In the genomic region with DNA sequence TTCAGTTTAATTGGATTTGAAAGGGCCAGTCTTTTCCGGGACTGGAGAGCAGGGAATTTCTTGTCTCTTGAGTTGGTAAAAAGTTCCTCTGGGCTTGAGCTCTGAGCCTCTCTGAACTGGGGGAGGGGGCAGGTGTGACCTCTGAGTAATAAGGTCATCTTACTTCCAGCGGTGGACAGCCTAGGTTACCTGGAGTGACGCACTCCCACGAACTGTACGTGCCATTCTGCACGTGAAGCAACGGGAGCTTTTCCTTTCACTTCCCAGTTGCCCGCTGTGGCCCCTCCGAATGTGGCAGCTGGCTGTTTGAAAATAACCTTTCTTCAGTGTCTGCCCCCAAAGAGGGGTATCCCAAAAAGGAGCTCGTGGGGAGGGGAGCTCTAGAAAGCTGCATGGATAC, we compare ENCODE assay signal across 8 mouse cellular contexts. TPM values are rescaled to one million over a fixed set of nuclear protein-coding genes. Genes with fewer than 3 reads are reported as not detected.
A peak's percentile ranks its signal among the peaks of the same experiment; 100 is the strongest.
DNase-seq lines count a peak whose midpoint lies in the region; ATAC-seq lines count a peak whose summit lies in the region.

No protein-coding gene starts in this region.

- WGBS in embryonic facial prominence, embryonic 10.5 days, result under 1% methylated on average over 10 of the region's 10 CpGs
- WGBS in limb, embryonic 11.5 days, result 2% methylated on average over 10 of the region's 10 CpGs

- no peak overlapping the region for H3K27ac ChIP-seq in embryonic facial prominence, embryonic 10.5 days (replicated peaks)
- H3K27ac ChIP-seq in limb, embryonic 11.5 days (replicated peaks; ENCODE audit: low read depth, low read length), result no peak overlapping the region

- H3K4me1 ChIP-seq in embryonic facial prominence, embryonic 10.5 days, result peaks cover 40% of the 10 kb centered on the region
- peaks cover 5% of the 10 kb centered on the region; the same call in 1 of the 2 replicates for H3K4me1 ChIP-seq in limb, embryonic 11.5 days (ENCODE audit: control insufficient read depth, insufficient read depth, low read length)

- ATAC-seq in limb, embryonic 11.5 days (ENCODE audit: insufficient number of reproducible peaks, low FRiP score, low TSS enrichment, low read depth), result no peak

- H3K4me3 ChIP-seq in embryonic facial prominence, embryonic 10.5 days, result peak overlapping the region; percentile 39; the same call in 1 of the 2 replicates
- no peak overlapping the region for H3K4me3 ChIP-seq in limb, embryonic 11.5 days (ENCODE audit: low read depth, low read length)

- H3K9me3 ChIP-seq in embryonic facial prominence, embryonic 10.5 days, result no peaks in the 10 kb centered on the region
- H3K9me3 ChIP-seq in limb, embryonic 11.5 days (ENCODE audit: control insufficient read depth, low read length), result no peaks in the 10 kb centered on the region

- no peak overlapping the region for H3K4me2 ChIP-seq in limb, embryonic 11.5 days (ENCODE audit: low read depth, severe bottlenecking)

- H3K9ac ChIP-seq in limb, embryonic 11.5 days (ENCODE audit: low read length), result no peak overlapping the region

- H3K27me3 ChIP-seq in embryonic facial prominence, embryonic 10.5 days (replicated peaks; ENCODE audit: low read depth, poor library complexity, severe bottlenecking), result peaks cover 71% of the 10 kb centered on the region
- H3K27me3 ChIP-seq in limb, embryonic 11.5 days (ENCODE audit: control insufficient read depth, insufficient read depth, low read length), result peaks cover 48% of the 10 kb centered on the region

- DNase-seq in kidney, postnatal 10 days, result peak; percentile 18
- DNase-seq in kidney, postnatal 14 days, result no peak
- peak; percentile 37 for DNase-seq in embryonic facial prominence, embryonic 10.5 days (ENCODE audit: low spot score)
- DNase-seq in limb, embryonic 11.5 days (ENCODE audit: low spot score), result peak; percentile 55
- peak; percentile 6 for DNase-seq in retina, embryonic 14.5 days (ENCODE audit: low spot score)
- DNase-seq in left cerebral cortex, adult 18-20 months (ENCODE audit: low spot score in 2 of 2), result no peak
- DNase-seq in adrenal gland, adult 8-10 months, result no peak
- DNase-seq in right cerebral cortex, postnatal 14 days, result no peak

- H3K36me3 ChIP-seq in embryonic facial prominence, embryonic 10.5 days (replicated peaks), result no peaks in the 10 kb centered on the region
- no peaks in the 10 kb centered on the region for H3K36me3 ChIP-seq in limb, embryonic 11.5 days (ENCODE audit: control insufficient read depth, insufficient read depth, low read length)

RNA-seq across cellular contexts. Expression of a gene that starts 1.8 kb away (rescaled TPM):
- 3.7 and 8.6 TPM in 2 replicates for polyA plus RNA-seq in embryonic facial prominence, embryonic 10.5 days (2016; fragmentation: Nextera tagmentation; extraction: Ambion mirVana)
- polyA plus RNA-seq in limb, embryonic 11.5 days (2014; fragmentation: Nextera tagmentation; extraction: Ambion mirVana), result 1.9 and 3.5 TPM in 2 replicates
- total RNA-seq in left cerebral cortex, adult 18-20 months (2021), result 1 to 10 TPM; 2.8 to 3.0 TPM
- 10 to 100 TPM in 1 of 4 experiments, 1 to 10 TPM in 3; 8.0 to 10.3 (median 9.1) TPM for total RNA-seq in adrenal gland, adult 8-10 months (2022)

Comparison
In these comparisons a context has a peak if more than half of its experiments do, and no peak if none do; other contexts are left out.
1. DNase-seq: peak in kidney, postnatal 10 days (single experiment), embryonic facial prominence, embryonic 10.5 days (single experiment), limb, embryonic 11.5 days (single experiment) and retina, embryonic 14.5 days (single experiment); none in kidney, postnatal 14 days (single experiment), left cerebral cortex, adult 18-20 months (0 of 2), adrenal gland, adult 8-10 months (single experiment) and right cerebral cortex, postnatal 14 days (single experiment).